Mouse (Mus musculus): ENCODE data around the gene Col5a1.

Gene Col5a1

DNA sequence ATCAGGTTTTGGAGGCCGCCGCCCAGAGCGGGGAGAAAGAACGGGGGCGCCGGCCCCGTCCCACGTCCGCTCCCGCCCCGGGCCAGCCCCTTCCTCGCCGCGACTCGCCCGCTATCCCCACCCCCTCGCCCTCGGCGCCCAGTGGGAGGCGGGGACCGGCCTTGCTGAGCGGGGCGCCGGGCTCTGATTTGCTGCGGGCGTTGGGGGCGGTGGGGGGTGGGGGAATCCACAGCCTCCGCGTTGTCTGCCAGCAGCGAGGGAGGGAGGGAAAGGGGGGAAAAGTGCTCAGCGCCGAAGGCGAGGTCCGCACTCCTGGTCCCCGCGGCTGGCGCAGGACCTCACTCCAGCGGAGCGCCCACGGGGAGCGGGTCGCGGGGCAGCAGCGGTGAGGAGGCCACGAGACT lies at the start of gene Col5a1:
Col5a1 (plus strand) TSS at position 278 of the 404 bp plus-strand sequence.
- DNase-seq: peak; percentile 93

DNA sequence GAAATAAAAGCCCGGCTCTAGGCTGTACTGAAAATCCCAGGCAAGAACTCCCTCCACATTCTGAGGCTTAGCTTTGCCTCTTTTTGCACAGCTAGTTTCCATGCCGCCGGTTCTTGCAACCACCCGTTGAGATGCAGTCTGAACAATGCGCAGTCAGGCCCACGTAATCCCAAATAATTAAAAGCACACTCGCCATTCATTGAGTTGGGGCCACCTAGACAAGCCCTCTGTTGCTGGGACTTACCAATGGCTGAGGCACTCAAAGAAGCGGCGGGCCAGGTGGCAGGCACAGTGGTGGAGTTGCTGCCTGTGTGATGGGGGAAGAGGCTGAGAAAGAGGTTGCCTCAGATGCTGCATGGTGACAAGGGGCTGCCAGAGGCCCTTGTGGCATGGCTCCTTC lies 48.1 kb upstream of the Col5a1 start:
- DNase-seq: peak; percentile 63

DNA sequence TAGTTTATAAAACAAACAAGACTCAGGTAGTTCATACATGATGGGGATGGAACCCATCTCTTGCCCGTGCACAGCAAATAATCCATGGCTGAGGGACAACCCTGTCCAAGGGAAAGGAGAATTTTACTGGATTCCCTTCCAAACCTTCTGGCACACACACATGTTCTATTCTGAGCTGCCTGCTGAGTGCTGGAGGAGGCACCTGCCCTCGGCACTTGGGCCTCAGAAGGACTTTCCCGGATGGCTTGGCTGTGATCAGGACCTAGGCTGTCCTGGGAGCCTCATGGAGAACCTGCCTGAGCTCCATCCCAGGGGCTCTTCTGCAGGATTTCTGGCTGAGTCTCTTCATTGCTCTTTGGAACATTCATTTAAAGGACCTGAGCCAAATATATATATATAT lies 45.3 kb upstream of the Col5a1 start:
- DNase-seq: no peak

DNA sequence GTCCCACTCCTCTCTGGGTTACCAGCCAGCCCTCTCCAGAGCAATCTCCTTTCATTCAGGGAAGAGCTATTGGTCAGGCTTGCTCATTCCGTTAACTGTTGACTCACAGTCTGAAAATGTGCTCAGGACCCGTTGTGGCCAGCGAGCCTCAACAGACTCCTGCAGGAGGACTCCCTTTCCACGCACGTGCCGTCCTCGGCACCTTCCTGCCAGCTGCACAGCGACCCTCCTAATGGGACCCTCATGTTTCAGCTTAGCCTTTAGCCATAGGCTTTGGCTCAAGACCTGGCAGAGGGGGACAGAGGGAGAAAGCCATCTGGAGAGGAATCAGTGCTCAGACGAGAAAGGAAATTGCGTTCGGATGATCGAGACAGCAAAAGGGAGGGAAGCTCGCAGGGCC lies 43.3 kb upstream of the Col5a1 start:
- no peak for DNase-seq

DNA sequence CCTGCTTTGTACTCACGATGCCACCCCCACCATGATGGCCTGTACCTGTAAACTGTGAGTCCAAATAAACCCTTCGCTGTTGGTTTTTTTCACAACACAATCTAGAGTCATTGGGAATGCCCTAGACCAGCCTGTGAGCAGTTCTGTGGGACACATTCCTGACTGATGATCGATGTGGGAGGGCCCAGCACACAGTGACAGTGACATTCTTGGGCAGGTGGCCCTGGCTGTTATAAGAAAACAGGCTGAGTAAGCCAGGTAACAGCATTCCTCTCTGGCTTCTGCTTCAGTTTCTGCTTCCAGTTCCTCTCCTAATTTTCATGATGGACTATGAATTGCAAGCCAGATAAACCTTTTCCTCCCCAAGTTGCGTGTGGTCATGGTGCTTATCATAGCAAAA lies 41.3 kb upstream of the Col5a1 start:
- DNase-seq: no peak

DNA sequence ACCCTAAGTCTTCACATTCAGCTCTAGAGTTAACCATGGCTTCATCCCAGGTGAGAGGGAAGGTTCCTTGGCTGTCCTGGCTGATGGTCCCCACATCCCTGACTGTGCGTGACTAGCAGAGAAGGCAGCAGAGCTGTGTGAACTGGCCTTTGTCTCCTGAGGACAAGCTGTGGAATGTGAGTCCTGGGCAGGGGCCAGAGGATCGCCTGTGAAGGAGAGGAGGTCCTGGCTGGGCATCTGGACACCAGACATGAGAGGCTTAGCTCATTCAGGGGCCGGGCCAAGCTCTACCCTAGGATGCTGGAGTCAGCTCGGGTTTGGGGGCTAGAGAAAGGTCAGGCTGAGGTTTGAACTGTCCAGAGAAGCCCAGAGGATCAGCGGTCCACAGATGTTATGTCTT lies 39.2 kb upstream of the Col5a1 start:
- DNase-seq: no peak

DNA sequence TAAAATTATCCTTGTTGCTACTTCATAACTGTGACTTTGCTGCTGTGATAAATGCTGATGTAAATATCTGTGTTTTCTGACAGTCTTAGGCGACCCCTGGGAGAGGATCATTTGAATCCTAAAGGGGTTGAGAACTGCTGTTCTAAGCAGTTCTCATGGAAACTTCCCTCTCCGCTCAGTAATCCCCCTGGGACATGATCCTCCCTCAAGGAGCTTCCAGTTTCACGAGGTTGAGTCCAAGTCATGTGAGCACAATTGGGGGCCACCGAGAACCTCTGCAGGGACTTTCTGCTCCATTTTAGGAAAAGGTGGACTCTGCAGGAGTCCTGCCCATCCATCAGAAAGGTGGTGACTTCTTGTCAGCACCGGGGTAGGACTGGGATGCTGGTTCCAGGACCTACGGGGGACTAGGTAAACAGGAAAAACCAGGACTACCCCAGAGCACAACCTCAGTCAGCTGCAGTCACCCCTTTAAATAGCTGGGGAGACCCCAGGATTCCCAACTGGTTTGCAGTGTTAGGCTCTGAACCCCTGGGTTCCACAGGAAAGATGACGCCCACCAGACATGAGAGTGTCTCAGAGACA lies 38.3 kb upstream of the Col5a1 start:
- DNase-seq: no peak

DNA sequence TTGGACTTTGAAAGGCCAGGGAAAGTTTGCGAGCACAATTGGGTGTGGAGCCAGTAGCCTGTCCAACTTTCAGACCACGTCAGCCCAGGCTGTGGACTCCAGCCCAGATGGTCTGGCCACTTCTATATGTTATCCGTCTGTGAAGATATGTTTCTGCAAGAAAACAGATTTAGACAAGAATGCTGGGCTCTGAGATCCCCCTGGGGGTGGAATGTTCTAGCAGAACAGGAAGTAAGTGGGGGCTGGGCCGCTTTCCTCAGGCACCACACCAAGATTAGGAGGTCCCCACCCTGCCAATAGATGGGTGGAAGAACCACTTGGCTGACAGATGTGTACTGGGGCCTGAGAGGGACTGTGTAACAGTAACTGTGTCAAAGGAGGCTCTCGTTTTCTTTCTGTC lies 37.8 kb upstream of the Col5a1 start:
- no peak for DNase-seq

DNA sequence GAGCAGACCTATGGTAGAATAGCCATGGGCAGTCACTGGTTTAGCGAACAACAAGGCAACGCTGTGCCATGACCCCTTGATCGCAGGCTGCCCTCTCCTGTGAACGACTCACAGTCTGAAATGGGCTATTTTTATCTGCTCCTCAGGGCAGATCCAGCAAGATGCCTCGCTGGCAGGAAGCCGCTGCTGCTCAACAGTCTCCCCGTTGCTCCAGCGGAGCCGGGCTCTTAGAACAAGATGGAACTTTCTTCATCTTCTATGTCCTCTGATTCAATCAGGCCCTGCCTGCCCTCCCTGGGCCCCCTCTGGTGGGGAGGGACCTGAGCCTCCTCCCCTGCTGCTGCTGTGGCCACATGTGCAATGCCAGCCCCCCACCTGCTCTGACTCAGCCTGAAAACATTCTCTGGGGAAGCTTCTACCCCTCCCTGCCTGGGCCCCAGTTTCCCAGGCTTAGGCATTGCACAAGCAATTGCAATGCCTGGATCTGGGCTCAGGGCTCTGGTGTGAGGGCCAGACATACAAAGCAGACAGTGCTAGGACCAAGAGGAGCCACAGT lies 27.8 kb upstream of the Col5a1 start:
- peak; percentile 31 for DNase-seq

DNA sequence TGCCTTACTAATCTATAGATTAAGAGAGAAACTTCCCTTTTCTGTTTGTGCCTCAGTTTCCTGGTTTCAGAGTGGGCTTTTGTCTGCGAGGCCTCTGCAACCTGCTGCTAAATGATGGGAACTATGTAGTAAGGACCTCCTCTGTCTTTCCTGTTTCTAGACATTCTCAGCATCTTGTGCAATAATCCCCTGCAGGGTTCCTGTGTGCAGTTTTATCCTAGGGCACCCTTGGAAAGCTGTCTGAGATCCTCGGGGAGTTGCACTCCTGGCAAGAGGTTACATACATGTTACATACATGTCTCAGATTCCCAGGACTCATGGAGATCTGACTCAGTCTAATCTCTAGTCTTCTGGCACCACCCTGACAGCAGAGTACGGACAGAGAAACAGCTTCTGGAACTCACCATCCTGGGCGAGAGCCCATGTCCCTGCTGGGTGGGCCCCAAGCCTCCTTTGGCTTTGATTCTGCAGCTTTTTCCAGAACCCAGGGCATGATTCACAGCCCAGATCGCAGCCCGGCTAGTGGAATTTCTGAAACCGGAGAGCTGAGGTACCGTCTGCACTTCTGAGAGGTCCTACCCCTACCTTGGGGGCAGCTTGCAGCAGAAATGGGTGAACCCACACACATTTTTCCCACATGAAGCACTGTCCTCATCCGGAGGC lies 24.5 kb upstream of the Col5a1 start:
- DNase-seq: no peak

DNA sequence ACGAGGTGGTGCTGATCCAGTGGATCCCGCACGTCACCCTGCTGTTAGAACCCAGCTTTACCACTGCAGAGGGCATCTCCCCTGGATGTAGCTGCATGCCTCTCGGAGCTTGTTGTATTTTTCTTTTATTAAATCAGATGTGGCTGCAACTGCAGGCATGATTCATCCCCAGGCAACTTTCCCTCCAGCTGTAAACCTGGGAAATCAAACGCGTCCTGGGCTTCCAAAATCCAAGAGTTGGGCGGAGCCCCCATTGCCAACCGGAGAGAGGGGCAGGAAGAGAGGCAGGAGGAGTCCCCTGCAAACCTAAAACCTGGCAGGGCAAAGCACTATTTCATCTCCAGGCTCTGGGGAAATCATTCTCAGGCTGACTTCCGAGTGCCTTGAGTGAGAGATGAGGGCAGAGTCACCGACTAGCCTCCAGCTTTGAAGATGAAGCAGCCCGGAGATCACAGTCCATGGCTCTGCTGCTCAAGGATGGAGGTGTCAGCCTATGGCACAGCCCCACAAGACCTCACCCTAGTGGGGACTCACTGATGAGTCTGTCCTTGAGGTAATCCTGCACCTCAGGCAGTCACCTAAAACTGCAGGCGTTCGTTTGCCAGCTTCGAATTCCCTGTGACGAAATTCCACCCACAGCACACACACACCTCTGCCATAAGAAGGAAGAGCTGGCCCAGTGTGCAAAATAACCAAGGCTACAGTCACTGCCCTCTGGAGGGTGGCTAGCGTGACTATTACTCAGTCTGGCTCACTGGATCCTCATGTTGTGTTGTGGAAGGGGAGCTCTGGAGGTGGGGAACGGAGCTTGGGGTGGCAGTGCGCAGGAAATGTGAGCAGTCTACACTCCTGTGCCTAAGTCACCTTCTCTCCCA lies 21.5 kb upstream of the Col5a1 start:
- DNase-seq: no peak

DNA sequence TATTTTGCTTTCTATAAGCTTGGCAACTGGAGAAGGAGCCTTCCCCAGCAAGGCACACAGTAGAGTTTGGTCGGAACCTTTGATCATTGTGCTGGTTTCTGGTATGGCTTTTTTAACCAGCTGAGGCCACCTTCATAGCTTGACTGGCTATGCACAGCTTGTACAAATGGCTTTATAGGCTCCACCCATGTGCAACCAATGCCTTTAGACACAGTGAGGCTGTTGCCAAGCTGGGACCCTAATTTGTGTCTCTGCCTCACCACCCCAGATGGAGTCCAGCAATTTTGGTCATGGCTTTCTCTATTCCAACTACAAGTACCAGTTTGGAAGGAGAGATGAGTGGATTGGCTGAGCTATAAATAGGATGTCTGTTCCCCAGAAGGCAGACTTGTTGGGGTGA lies 15.6 kb upstream of the Col5a1 start:
- no peak for DNase-seq

DNA sequence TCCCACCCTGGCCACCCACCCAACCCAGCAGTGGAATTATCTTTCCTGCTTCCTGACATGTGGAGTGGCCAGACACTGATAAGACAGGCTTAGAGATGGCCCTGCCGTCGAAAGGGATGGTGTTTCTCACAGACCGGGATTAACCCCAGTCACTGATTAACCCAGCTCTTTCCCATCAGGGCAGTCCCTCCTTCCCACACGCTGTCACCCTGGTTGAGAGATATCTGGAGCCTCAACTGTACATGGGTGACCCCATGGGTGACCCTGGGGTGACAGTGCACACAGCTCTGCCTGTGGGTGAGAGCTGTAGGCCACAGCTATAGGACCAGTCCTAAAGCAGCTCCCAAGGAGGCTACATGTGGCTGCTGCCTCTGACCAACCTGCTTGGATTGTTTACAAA lies 15.2 kb upstream of the Col5a1 start:
- peak; percentile 18 for DNase-seq

DNA sequence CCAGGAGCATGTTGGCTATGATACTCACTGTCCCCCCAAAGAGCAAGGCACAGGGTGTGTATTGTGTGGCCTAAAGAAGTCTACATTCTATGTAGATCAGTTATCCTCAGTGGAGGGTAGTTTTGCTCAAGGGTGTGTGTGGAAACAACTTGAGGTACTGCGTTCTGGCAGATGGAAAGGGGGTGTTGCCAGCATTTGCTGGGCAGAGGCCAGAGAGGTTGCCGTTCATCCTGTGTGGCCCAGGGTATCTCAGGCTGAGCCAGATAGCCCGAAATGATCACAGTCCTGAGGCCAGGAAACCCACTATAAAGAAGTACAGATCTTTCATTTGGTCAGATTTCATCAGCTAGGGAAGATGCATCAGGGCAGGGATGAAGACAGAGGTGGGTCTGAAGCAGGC lies 13.9 kb upstream of the Col5a1 start:
- DNase-seq: no peak

DNA sequence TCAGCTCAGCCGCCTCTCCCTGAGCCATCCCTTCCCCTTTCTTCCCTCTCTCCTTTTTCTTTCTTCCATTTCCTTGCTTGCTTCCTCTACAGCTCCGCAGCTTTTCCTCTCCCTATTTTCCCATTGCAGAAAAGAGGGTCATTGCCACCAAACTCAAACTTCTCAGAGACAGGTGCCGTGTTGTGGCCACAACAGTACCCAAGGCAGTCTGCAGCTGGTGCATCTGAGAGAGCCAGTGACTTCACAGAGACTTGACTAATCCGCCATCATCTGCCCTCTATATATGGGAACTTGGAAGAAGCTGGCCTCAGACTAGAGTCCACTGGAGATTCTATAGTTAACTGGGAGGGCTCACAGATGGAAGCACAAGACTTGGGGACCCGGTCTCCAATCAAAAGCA lies 13.2 kb upstream of the Col5a1 start:
- no peak for DNase-seq

DNA sequence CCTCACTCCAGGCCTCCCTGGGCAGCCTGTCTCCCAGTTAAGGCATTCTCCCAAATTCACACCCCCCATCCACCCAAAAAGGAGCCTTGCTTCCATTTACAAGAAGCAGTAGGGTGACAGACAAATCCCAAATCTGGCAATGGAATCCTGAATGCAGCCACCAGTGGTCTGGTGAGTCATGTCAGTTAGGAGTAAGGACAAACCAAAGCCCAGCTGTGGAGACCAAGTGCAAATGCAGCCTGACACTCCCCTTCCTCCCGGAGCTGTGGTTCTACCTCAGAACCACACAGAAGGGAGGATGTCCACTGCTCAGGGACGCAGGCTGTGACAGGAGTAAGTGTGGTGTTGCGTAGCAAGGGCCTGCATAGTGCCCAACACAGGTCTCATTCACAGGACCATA lies 11.6 kb upstream of the Col5a1 start:
- DNase-seq: no peak

DNA sequence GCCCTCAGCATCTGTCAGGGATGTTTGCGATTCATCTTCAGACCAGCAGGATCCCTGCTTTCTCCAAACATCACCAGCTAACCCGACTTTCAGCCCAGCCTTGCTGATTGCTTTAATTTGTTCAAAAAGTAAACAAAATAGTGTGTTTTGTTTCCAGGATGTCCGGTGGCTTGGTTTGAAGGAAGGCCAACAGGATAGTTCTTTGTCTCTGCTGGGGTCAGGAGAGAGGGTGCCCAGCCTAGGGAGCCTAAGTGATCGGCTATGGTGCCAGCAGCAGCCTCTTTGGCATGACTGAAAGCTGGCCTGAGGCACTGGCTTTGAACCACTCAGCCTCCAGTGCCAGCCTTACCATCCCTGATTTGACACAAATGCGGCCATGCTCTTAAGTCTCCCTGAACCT lies 11.0 kb upstream of the Col5a1 start:
- no peak for DNase-seq

DNA sequence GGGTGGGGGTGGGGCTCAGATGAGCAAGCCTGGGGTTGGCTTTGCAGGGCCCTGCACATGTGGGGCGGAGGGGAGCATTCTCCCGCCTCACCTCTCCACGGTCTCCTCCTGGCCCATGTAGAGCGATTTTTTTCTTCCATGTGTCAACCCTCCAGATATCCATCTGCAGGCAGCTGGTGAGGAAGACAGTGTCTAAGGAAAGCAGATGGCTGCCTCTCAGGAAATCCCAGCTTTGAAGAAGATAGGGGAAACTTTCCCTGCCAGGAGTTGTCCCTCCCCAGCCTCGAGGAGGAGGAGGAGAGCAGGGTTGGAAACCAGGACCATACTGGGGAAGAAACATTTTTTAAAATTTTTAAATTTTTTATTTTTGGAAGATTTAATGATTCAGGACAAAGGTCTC lies 10.4 kb upstream of the Col5a1 start:
- DNase-seq: no peak

DNA sequence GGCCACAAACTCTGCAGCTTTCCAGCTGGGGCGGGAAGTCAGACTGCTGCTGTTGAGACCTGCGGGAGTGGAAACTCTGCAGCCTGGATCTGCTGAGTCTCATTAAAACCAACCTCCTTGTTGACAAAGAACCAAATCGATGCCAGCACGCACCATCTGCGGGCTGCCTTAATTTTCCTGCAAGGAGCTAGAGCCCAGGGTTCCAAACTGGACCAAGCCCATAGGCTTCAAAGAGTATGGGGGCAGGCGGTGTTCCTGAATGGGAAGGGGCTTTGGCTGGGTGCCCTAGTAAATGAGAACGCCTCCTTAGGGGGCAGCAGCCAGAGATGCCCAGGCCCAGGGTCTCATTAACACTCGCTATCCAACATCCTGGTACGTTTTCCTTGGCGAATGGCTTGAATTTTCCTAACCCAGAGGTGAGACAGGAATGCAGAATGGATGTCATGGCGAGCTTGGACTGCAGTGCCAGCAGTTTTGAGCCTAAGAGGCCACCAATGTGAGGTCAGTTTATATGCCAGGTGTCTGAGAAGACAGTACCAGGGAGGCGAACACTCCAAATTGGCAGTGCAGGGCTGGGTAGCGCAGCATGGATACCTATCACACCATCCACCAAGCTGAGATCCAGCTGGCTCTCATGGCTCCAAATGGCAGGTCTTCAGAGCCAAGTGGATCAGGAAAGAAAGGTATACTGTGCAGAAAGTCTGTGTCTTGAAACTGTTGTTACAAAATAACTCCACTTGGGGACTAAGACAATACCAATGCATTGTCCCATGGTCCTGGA lies 9.3 kb upstream of the Col5a1 start:
- DNase-seq: no peak

DNA sequence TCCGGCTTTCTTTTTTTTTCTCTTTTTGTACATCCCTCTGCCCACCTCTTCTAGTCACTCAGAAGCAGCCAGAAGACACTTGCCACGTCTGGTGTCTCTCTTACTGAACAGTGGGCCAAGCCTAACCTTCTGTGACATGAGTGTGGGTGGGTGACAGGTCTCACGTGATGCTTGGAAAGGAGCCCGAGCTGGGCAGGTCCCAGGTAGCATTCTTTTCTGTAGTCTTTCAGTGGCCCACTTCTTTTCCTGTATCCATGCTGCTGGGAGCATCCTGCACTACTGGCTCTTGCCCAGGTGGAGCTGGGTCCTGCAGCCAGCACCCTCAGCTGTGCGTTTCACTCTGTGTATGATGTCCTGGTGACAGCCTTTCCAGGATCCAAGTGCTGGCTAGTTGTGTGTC lies 8.2 kb upstream of the Col5a1 start:
- DNase-seq: no peak

DNA sequence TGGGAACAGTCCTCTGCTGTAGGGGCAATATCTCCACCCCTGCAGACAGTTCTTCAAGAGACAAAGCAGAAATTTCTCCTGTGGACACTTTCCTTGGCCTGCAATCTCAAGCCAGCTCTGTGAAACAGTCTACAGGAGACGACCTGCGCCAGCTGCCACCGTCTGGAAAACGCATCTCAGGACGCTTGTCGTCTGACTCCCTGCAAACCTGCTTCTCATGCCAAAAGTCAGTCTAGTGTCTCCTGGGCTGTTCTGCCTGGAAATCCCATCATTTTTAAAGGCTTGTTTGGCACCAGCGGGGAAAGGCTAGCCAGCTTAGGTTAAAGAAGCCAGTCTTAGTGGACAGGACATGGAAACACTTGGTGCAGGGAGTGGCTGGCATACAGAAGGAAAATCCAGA lies 2.9 kb upstream of the Col5a1 start:
- DNase-seq: no peak

DNA sequence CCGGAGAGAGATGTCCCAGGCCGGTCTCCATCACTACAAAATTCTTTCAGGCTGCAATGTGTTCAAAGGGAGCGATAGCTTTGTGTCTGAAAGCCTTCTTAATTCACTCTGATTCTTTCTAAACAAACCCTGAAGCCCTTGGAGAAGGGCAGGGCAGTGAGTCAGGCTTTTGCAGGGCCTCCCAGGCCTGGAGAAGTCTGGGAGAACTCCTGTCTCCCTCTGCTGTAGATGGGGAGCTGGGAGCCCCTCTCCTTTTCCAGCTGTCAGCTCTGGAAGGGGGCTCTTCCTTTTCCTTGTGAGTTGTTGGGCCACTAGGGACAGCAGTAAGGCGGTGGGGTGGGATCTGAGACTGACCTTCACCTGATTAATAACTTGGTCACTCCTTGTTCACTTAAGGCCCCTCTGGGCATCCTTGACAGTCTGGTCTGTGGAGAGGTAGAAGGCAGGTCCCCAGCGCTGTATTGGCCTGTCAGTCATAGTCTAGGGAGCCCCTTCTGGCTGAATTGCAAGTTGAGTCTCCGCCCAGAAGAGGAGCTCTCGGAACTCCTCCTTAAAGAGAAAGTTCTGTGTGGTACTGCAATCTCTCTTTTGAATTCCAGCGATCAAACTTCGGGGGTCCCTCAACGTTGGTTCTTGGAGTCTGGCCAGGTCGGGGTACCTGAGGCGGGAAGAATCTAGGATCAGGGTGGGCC lies 623 bp upstream of the Col5a1 start:
- peak; percentile 84 for DNase-seq
